Mouse (Mus musculus) embryo, embryonic 10.5 days (tissue): Measurements from ENCODE around the gene Zfhx3.

Experiments used
- DNase-seq: peaks from one replicate; pipeline ENCODE4 v3.0.0-alpha.2; 2015; ENCODE audit warnings: low spot score

Gene Zfhx3

DNA sequence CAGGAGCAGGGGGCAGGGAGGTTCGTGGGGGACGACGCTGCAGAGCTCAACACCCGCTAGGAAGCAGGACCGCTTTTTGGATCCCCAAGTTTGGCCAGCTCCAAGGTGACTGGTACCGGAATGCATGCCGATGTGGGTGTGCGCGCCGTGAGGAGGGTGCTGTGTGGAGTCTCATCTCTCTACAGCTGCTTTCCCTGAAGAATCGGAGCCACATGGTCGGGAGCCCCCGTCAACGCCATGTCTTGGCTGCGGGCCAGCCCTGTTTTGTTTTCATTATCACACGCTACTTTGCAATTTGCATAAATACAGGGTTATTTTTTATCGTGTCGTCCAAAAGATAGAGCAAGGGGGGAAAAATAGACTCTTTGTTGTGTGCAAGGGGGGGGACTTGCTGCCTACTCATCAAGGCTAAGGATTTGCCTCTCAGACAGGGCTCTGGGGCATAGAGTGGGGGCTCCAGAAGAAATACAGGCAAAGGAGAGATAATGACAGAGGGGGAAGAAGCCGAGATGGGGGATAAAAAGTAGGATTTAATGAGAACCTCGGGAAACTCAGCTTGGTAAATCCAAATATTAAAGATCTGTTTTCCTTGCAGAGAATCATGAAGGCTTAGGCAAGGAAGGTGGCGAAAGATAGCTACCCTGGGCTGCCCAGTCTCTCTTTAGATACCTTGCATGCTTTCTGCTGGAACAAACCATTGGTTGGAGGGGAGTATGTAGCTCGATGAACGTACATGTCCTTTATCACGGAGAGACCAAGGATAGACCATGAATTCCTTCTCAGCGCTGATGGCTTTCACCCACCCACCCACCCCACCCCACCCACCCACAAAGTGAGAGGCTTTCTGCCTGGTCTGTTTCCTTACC lies 595.5 kb downstream of the Zfhx3 start:
- DNase-seq = no peak

DNA sequence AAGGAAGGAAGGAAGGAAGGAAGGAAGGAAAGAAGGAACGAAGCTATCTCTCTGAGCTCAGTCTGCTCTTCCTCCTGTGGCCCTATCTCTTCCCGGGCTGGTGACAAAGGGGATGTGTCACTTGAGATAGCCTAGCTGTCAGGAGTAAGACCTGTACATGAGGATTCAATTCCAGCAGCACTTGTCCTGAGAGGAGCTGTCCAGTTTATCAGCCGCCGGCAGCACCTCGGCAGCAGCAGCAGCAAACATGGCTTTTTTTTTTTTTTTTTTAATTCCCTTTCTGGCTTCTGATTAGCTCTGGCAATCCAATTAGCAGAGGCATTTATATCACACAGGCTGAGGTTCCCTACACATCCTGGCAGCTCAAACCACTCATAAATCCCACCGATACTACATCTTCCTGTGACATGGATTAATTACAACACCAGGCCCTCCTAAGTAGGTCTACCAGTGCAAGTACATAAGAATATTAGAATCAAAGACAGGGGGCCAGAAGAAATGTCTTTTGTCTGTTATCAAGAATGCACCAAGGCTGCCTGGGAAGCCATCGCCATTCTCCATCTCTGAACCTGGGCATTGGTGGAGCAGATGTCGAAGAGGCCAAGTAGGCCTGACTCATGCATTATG lies 596.6 kb downstream of the Zfhx3 start:
- no peak for DNase-seq

DNA sequence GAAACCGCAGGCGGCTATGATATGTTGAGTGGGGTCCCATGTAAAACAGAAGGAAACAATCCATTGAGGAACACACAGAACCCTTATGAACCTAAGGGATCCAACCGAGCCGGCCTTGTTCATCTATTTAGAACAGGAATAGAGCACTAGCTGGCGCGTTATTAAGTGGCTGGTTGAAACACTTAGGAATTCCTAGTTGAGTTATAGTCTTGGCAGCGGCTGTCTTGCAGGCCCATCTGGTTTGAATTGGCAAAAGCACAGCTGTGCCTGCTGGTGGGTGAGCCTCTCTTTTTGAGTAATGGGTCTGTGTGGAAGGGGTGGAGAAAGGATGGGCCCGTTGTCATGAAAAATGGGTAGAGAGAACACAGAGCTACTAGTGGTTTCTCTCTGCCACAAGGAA lies 610.1 kb downstream of the Zfhx3 start:
- DNase-seq = peak; percentile 74

DNA sequence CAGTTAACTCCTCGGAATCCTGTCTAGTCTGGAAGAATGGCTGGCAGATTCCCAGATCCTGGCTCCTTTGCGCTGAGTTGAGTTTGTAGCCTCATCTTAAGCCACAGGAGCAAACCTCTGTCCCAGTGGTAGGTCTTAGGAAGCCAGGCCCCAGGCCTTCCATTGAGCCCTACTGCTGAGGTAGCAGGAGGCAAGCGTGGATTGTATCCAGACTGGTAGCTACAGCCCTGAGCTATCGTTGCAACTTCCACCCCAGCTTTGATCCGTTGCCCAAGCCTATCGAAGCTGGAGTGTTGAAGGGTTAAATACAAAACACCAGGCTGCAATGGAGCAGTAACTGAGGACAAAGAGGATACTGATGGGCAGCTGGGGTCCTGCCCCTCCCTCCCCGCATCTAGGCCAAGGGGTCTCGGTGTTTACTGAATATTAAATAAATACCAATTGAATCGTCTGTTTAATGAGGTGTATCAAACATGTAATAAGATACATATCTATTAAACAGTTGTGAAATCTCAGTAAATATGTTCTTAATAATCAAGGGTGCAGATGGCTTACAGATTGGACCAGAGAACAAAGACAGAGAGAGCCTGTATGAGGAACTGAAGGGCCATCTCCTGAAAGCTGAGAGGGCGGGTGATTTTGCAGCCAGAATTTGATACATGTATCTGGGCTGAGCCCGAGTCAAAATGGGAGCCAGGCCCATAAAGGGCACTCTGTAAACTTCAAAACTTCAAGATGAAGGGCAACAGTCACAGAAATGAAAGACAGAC lies 611.5 kb downstream of the Zfhx3 start:
- no peak for DNase-seq

DNA sequence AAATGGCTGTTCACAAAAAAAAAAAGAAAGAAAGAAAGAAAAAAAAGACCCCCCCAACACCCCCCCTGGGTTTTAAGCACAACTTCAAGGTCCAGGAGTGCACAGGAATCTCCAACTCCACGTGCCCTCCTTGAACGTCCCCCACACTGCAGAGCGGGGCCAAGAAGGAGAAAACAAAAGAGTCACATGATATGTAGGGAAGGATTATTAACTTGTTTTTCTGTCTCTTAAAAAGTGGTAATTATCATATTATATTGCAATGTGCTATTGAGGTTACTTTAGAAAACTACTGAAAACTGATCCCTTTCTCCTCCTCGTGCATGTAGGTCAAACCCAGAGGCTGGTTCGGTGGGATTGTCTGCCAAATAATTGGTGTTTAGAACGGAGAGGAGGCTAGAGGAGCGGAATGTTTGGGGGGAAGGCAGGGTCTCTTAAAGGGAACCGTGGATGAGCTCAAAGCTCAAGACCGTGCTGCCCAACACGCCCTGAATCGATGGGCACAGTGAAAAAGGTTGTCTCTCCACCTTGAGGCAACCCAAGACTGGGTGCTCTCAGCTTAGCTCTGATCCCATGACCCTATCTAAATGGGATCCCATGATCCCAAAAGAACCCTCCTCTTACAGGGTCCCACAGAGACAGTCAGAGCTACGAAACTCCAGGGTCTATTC lies 612.3 kb downstream of the Zfhx3 start:
- no peak for DNase-seq

DNA sequence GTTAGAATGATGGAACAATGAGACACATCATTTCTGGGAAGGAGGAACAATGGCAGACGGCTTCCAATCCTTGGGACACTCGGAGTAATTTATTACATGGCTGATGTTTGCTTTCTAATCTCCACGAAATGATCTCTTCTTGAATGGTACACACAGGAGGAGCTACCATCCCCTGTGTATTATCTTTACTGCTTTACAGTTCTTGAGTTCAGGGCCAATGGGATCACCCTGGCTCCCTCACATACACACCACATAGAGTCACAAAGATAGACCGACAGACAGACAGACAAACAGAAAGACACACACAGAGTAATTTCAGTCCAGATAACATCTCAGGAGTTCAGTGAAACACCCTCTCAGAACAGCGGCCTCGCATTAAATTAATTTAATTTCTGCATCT lies 621.0 kb downstream of the Zfhx3 start:
- DNase-seq = no peak

DNA sequence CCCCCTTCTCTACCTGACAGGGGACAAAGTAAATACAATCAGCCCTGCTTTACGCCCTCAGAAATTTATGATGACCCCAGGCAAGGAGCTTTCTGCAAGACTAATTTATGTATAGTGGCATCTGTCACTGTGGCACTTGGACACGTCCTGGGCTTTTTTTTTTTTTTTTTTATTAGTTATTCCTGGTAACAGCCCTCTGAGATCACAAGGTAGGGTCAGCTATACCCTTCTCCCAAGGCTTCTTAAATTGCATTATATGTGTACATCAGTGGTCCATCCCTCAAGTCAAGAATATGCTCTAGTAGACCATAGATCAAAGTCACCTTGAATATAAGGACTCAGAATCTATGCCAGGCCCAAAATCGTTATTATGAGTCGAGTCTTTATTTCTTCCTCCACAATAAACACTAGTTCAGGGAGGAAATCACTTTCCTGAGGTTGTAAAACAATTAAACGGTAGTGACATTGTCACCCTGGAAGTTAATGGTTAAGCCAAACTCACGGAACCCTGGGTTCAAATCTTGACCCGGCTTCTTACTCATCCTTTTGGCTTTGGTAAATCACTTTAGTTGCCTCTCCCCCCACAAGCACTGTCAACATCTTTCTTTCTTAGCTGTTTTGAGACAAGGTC lies 621.6 kb downstream of the Zfhx3 start:
- no peak for DNase-seq

DNA sequence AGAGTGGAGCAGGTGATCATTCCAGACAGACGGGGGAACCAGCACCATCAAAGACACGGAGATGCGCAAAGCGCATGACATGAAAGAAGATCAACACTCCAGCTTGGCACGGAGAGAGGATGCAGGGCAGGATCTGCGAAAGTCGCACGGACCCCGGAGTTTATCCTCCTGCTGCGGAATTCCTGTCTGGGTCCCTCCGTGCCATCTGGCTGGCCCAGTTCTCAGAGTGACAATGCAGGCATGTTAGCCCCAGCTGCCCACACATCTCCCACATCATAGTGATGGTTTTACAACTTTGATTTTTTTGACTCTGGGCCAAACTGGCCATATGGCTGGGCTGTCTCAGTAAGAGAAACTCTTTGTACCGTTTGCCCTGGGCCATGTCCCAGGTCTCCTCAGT lies 623.6 kb downstream of the Zfhx3 start:
- no peak for DNase-seq

DNA sequence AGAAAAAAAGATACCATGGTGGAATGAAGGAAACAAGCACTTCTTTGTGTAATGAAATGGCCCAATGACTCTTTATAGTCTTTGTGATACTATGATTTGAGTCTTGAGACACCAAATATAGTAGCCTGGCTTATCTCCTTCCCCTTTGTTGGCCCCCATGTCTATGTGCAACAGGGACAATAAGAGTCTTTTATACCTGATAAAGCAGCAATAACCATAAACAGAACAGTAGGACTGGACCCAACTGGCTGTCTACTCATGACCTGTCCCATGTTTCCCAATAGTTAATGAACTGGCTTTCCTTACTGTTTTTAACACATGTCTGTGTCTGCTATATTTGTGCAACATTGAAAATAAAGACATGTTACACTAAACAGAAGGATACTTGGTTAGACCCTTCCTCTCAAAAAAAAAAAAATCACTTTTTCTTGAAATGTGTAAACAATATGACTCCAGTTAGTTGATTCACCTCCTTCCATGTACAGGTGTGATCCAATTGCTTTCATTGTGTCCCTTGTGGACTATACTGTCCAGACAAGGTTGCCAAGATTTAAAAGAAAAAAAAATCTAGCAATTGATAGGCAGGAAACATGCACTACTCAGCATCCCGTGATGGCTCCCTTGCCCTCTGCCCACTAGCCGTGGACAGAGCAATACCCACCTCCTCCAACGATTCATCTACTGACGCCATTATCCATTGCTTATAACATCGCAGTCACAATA lies 631.0 kb downstream of the Zfhx3 start:
- no peak for DNase-seq

DNA sequence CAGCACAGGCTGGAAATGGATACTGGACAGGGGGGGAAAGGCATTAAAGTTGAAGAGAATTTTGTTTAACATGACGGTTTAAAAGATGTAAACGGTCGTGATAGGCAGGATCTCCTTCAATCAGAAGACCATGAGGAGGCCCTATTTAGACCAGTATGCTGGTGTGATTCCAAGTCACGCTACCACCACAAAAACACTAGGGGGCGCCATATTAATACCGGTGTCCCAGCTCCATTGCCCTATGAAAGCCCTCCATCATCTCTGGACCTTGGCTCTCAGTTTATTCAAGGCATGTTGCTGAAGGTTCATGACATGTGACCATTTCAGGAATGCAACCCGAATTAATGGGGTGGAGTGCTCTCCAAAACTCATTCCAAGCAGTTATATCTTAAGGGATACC lies 631.7 kb downstream of the Zfhx3 start:
- DNase-seq = peak; percentile 66

DNA sequence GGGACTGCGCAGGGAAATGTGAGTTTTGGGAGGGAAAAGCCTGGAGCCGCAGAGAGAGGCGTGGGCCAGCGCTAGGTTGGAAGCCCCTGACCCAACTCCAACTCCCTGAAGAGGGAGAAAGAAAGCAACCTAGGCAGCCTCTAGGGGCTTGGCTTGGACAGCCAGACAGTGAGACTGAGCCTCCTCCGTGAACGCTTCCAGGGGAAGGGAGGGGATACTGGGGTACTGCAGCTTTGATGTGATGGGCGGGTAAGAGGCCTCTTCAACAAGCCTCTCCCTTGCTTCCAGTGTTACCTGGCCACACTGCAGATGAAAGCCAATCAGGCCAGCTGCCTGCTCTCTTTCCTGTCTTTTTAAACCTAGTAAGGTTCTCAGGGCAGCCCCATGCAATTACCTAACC lies 635.1 kb downstream of the Zfhx3 start:
- DNase-seq = no peak

DNA sequence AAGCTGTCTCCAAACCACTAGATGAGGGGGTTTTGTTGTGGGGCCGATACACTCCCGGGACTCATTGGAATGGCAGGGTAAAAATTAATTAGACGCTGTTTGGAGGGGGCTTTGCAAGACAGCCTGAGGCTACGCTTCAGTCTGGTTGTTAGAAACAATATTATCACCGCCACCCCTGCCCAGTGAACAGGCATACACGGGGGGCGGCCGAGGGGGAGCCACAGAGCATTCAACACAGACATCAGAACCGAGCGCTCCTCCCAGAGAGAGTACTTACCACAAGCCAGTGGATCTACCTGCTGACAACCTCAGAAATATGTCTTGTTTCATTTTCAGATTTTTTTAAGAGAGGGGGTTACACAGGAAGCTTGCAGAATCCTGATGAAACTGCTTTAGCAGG lies 635.9 kb downstream of the Zfhx3 start:
- DNase-seq = no peak

DNA sequence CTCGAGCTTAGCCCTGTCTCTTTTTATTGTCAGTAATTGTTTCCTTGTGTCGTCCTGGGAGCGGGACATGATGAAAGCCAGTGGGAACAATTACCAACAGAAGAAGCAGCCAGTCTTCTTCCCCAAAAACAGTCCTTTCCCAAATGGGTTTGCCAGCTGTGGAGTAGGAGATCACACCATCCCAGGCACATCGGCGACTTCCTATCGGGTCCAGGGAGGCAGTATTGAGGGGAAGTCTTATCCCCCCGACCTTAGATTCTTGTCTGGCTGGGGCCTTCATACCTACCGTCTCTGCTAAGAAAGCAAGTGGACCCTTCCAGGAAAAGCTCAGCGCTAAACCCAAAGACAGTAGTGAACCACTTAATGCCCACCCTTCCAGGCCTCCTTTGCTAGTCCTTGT lies 637.4 kb downstream of the Zfhx3 start:
- DNase-seq = peak; percentile 44

DNA sequence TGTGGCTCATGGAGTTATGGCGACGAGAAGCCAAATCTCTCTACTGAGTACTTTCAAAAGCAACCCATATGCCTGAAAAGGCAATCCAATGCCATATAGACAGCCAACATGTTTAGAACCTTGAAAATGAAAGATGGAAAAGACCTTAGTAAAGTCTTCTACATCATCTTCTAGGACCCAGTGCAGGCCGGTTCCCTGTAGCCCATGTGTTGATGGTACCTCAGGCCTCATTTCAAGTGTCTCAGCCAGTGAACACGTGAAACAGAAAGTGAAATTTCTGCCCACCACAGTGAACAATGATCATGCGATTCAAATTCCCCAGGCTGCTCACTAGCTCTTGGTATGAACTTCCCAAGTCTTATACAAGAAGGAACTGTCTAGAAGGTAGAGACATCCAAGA lies 637.9 kb downstream of the Zfhx3 start:
- DNase-seq = no peak

DNA sequence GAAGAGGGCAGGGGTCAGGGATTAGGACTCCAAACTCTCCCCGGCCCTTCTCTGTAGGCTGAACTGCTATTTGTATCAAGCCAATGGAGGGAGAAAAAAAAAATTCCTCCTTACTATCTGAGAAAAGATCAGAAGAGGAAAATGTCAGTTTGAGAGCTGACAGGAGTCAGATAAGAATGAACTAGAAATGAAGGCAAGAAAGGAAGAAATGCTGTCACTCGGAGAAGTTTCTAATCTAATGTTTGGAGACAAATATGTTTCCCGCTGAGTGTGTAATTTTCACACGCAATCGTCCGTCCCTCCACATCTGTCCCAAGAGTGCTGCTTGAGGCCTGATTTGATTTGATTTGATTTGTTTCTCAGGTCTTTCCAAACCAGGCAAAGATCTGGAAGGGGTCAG lies 639.1 kb downstream of the Zfhx3 start:
- DNase-seq = no peak

DNA sequence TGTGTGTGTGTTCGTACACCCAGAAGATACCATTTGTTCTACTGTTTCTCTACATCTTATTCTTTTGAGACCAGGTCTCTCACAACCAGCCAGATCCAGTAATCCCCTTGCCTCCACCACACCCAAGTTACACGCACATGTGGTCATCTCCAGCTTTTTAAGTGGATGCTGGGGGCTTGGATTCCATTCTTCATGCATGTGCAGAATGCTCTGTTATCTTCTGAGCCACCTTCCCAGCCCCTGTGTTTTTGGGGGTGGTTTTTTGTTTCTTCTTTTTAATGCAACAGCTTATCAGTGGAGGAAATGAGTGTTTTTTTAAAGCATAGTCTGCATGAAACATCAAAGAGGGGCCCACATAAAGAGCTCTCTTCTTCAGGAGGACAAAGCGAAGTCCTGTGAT lies 639.8 kb downstream of the Zfhx3 start:
- DNase-seq = no peak

DNA sequence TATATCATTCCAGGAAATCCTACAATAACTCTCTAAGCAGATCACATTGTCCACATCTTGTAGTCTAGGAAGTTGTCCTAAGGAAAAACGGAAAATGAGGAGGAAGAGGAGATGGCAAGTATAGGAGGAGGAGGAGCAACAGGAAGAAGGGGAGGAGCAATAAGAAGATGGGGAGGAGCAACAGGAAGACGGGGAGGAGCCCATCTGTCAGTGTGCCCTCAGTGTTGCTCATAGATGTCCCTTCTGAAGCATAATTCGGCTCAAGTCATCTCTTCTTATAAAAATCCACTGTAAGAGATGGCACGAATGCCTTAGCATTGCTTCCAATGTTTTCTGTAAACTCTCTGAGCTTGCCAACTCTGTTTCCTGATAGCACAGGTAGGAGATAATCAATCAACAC lies 640.8 kb downstream of the Zfhx3 start:
- DNase-seq = no peak

DNA sequence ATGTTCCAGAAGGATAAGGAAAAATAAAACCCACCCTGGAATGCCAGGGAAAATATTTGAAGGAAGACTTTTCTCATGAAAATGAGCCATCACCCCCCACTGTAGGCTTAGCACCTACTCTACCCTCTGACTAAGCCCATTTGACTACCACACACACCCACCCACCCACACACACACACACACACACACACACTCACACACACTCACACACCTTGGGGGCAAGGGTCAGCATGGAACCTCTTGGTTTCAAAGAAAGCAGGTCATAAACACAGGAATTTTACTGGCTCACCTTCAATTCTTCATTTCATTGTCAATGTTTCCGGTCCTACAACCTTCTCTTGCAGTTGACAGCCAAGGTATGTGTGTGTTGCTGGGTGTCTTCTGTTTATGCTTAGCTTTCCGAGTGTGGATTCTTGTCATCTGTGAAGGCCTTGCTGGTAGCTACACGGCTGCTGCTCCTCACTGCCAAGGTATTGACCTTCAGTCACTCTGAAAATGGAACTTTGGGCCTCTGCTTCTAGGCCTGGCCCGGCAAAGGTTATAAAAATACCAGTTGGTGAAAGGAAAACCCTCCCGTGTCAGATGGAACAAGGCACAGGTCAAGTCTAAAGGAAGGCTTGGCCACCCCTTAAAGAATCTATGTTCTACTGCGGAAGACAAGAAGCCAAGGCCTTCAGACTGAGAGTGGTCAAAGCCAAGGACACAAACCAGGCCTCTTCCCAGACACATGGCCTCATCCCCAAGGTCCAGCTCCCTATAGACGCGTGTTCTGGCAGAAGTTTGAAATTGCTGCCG lies 641.6 kb downstream of the Zfhx3 start:
- peak; percentile 31 for DNase-seq

DNA sequence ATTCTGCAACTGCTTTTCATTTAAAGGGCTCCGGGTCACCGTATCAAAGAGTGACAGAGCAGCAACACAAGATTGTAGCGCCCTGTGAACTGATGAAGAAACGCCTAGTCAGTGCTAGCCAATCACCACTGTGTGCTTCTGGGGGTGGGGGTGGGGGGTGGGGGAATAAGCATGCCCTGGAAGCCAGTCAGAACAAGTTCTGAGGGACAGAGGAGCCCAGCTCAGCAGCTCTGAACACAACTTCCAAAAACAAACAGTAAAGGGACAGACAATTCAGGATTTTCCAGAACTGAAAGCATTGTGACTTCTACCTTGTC lies 642.2 kb downstream of the Zfhx3 start:
- no peak for DNase-seq

DNA sequence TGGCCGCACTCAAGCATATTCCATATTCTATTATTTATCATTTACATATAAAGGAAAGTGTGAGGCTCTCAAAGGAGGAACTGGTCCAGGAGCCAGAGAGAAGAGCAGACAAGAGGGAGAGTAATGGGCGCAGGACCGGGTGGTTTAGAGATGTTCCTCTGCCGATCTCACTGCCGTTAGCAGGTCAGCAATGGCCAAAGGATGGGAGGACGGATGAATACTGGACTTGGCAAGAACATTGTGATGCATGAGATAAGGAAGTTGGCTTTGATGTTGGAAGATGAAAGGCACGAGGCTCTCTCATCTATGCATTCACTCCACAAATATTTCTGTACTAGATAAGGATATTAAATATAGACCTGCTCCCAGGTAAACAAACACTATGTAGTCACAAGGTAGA lies 648.6 kb downstream of the Zfhx3 start:
- no peak for DNase-seq
